Mouse (Mus musculus): ENCODE measurements around the gene Ppa2. TPM values are rescaled to one million over a fixed set of nuclear protein-coding genes. Genes with fewer than 3 reads are reported as not detected.

Gene Ppa2
- polyA plus RNA-seq, 1 experiment = 40.2 TPM

GRCm38 (mm10) chr3:133325135-133325534, 15.2 kb downstream of the Ppa2 start:
- H3K4me3 ChIP-seq (ENCODE audit: insufficient read depth, low read length) = no peak overlapping the region
- H3K4me1 ChIP-seq (ENCODE audit: control insufficient read depth, insufficient read depth, low read length) = no peaks in the 10 kb centered on the region
- no peak overlapping the region for H3K27ac ChIP-seq (ENCODE audit: insufficient read depth, low read length)
- TF ChIP-seq POLR2A (IDR thresholded peaks at IDR 0.05; ENCODE audit: low read depth, low read length) = no peak
- no peak for TF ChIP-seq CTCF (IDR thresholded peaks at IDR 0.05; ENCODE audit: borderline replicate concordance, insufficient read depth, low read length)

- Histone ChIP-seq H3K4me1 (ENCODE audit: control insufficient read depth, insufficient read depth, low read length) (no peaks in the 10 kb centered on the region; the same call in 1 of the 2 replicates), H3K4me3 (ENCODE audit: insufficient read depth, low read length) (no peak overlapping the region), H3K27ac (ENCODE audit: insufficient read depth, low read length) (no peak overlapping the region)
- TF ChIP-seq CTCF (IDR thresholded peaks at IDR 0.05; ENCODE audit: borderline replicate concordance, insufficient read depth, low read length) (no peak), POLR2A (IDR thresholded peaks at IDR 0.05; ENCODE audit: low read depth, low read length) (no peak)
These were observed 18.6 kb downstream of the Ppa2 start for GRCm38 (mm10) chr3:133328551-133328950.

- H3K4me1 ChIP-seq (ENCODE audit: control insufficient read depth, insufficient read depth, low read length) = no peaks in the 10 kb centered on the region; the same call in 1 of the 2 replicates
- no peak overlapping the region for H3K4me3 ChIP-seq (ENCODE audit: insufficient read depth, low read length)
- TF ChIP-seq CTCF (IDR thresholded peaks at IDR 0.05; ENCODE audit: borderline replicate concordance, insufficient read depth, low read length) (no peak), POLR2A (IDR thresholded peaks at IDR 0.05; ENCODE audit: low read depth, low read length) (no peak)
- H3K27ac ChIP-seq (ENCODE audit: insufficient read depth, low read length) = no peak overlapping the region
These were observed 19.5 kb downstream of the Ppa2 start for GRCm38 (mm10) chr3:133329406-133329805.

GRCm38 (mm10) chr3:133331184-133331866, 21.4 kb downstream of the Ppa2 start:
- no peak overlapping the region for H3K4me3 ChIP-seq (ENCODE audit: insufficient read depth, low read length)
- TF ChIP-seq CTCF (IDR thresholded peaks at IDR 0.05; ENCODE audit: borderline replicate concordance, insufficient read depth, low read length) (no peak), POLR2A (IDR thresholded peaks at IDR 0.05; ENCODE audit: low read depth, low read length) (no peak)
- no peaks in the 10 kb centered on the region; the same call in 1 of the 2 replicates for H3K4me1 ChIP-seq (ENCODE audit: control insufficient read depth, insufficient read depth, low read length)
- no peak overlapping the region for H3K27ac ChIP-seq (ENCODE audit: insufficient read depth, low read length)

GRCm38 (mm10) chr3:133332280-133332679, 22.4 kb downstream of the Ppa2 start:
- Histone ChIP-seq H3K4me3 (ENCODE audit: insufficient read depth, low read length) (no peak overlapping the region), H3K27ac (ENCODE audit: insufficient read depth, low read length) (no peak overlapping the region), H3K4me1 (ENCODE audit: control insufficient read depth, insufficient read depth, low read length) (no peaks in the 10 kb centered on the region; the same call in 1 of the 2 replicates)
- TF ChIP-seq CTCF (IDR thresholded peaks at IDR 0.05; ENCODE audit: borderline replicate concordance, insufficient read depth, low read length) (no peak), POLR2A (IDR thresholded peaks at IDR 0.05; ENCODE audit: low read depth, low read length) (no peak)

GRCm38 (mm10) chr3:133333267-133334170, 23.6 kb downstream of the Ppa2 start:
- H3K27ac ChIP-seq (ENCODE audit: insufficient read depth, low read length) = no peak overlapping the region
- TF ChIP-seq POLR2A (IDR thresholded peaks at IDR 0.05; ENCODE audit: low read depth, low read length) (no peak), CTCF (IDR thresholded peaks at IDR 0.05; ENCODE audit: borderline replicate concordance, insufficient read depth, low read length) (no peak)
- no peak overlapping the region for H3K4me3 ChIP-seq (ENCODE audit: insufficient read depth, low read length)
- H3K4me1 ChIP-seq (ENCODE audit: control insufficient read depth, insufficient read depth, low read length) = no peaks in the 10 kb centered on the region; the same call in 1 of the 2 replicates

GRCm38 (mm10) chr3:133334691-133335090, 24.8 kb downstream of the Ppa2 start:
- TF ChIP-seq POLR2A (IDR thresholded peaks at IDR 0.05; ENCODE audit: low read depth, low read length) (no peak), CTCF (IDR thresholded peaks at IDR 0.05; ENCODE audit: borderline replicate concordance, insufficient read depth, low read length) (no peak)
- Histone ChIP-seq H3K4me1 (ENCODE audit: control insufficient read depth, insufficient read depth, low read length) (no peaks in the 10 kb centered on the region; the same call in 1 of the 2 replicates), H3K4me3 (ENCODE audit: insufficient read depth, low read length) (no peak overlapping the region), H3K27ac (ENCODE audit: insufficient read depth, low read length) (no peak overlapping the region)

GRCm38 (mm10) chr3:133335166-133335565, 25.3 kb downstream of the Ppa2 start:
- TF ChIP-seq POLR2A (IDR thresholded peaks at IDR 0.05; ENCODE audit: low read depth, low read length) (no peak), CTCF (IDR thresholded peaks at IDR 0.05; ENCODE audit: borderline replicate concordance, insufficient read depth, low read length) (no peak)
- H3K4me3 ChIP-seq (ENCODE audit: insufficient read depth, low read length) = no peak overlapping the region
- no peaks in the 10 kb centered on the region; the same call in 1 of the 2 replicates for H3K4me1 ChIP-seq (ENCODE audit: control insufficient read depth, insufficient read depth, low read length)
- no peak overlapping the region for H3K27ac ChIP-seq (ENCODE audit: insufficient read depth, low read length)

GRCm38 (mm10) chr3:133336400-133336799, 26.5 kb downstream of the Ppa2 start:
- H3K27ac ChIP-seq (ENCODE audit: insufficient read depth, low read length) = no peak overlapping the region
- no peak overlapping the region for H3K4me3 ChIP-seq (ENCODE audit: insufficient read depth, low read length)
- no peak for TF ChIP-seq POLR2A (IDR thresholded peaks at IDR 0.05; ENCODE audit: low read depth, low read length)
- no peak for TF ChIP-seq CTCF (IDR thresholded peaks at IDR 0.05; ENCODE audit: borderline replicate concordance, insufficient read depth, low read length)
- H3K4me1 ChIP-seq (ENCODE audit: control insufficient read depth, insufficient read depth, low read length) = no peaks in the 10 kb centered on the region; the same call in 1 of the 2 replicates
